Mouse (Mus musculus) lung, embryonic 16.5 days (tissue): Measurements from ENCODE around the gene Pth1r. TPM values are rescaled to one million over a fixed set of nuclear protein-coding genes. Genes with fewer than 3 reads are reported as not detected.

ENCODE experiments used
- ATAC-seq: fragments of 200-750 bp; cut with Nextera tagmentation; 2 replicates; pipeline ENCODE4 v1.8.0; 2017; ENCODE audit warnings: low read depth, mild to moderate bottlenecking, moderate library complexity
- H3K27ac ChIP-seq: fragments of 300-500 bp; sonication (generic); 2 replicates; pipeline ENCODE4 v1.5.1; 2014; ENCODE audit warnings: mild to moderate bottlenecking, control low read depth, low read length
- H3K27me3 ChIP-seq: fragments of 300-500 bp; sonication (generic); 2 replicates; pipeline ENCODE4 v1.6.1; 2014; ENCODE audit warnings: low read depth, low read length, mixed read lengths; ENCODE audit not compliant: control insufficient read depth, insufficient read depth
- H3K36me3 ChIP-seq: fragments of 300-500 bp; sonication (generic); 2 replicates; pipeline ENCODE4 v1.6.1; 2014; ENCODE audit warnings: low read length; ENCODE audit not compliant: control insufficient read depth, insufficient read depth
- H3K4me1 ChIP-seq: fragments of 300-500 bp; sonication (generic); replicated peaks from 2 replicates; pipeline ENCODE4 v1.6.1; 2014; ENCODE audit warnings: low read length, mixed read lengths; ENCODE audit not compliant: control insufficient read depth, insufficient read depth
- H3K4me2 ChIP-seq: fragments of 300-500 bp; sonication (generic); 2 replicates; pipeline ENCODE4 v1.6.1; 2014; ENCODE audit warnings: low read depth, low read length, control low read depth
- H3K4me3 ChIP-seq: fragments of 300-500 bp; sonication (generic); 2 replicates; pipeline ENCODE4 v1.5.1; 2014; ENCODE audit warnings: mild to moderate bottlenecking, low read length, control low read depth
- H3K9ac ChIP-seq: fragments of 300-500 bp; sonication (generic); 2 replicates; pipeline ENCODE4 v1.6.1; 2014; ENCODE audit warnings: low read length, control low read depth
- H3K9me3 ChIP-seq: fragments of 300-500 bp; sonication (generic); 2 replicates; pipeline ENCODE4 v1.6.1; 2016; ENCODE audit warnings: low read length; ENCODE audit not compliant: control insufficient read depth
- WGBS: fragments of 180-500 bp; shearing (Covaris S2); extraction: QIAGEN DNeasy Blood & Tissue Kit; methylation state at CpG from one replicate; pipeline ENCODE4 v1.1.7; 2014; 5-methylcytosine and 5-hydroxymethylcytosine counted together
- polyA plus RNA-seq: library from polyadenylated mRNA; unstranded; fragments of >200 nt; fragmentation: Nextera tagmentation; extraction: Ambion mirVana; gene quantifications from 2 replicates; pipeline ENCODE4 v1.2.1, GENCODE M21; 2015

Gene Pth1r
- polyA plus RNA-seq, 1 experiment from 2014 or later, result 60.3 TPM

DNA sequence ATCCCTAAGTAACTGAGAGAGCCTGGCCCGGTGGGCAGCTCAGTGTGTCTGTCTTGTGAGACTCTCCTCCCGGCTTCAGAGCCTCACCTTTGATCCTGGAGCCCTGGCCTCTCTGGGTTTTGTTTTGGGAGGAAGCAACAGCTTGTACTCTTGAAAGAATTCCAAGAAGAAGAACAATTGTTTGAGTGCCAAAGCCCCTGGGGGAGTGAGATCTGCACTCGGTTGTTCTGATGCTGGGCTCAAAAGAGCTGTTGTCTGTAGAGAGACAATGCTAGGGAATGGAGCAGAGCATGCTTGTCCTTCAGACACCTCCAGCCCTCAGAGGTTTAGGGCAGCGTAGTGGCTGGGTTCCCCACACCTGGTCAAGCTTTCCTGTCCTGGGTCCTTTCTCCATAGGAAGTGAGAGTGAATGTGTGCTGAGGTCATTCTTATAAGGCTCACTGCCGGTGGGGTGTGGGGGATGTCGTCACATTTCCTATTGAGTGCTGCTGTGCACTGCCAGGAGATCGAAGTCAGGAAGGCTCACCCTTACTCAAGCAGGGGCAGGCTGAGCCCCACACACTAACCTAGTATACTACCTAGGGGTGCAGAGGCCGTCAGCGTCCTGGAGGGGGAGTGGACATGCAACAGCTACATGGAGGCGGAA is 73.7 kb downstream of the Pth1r start:
- Histone ChIP-seq H3K9ac (peak overlapping the region; percentile 32; the same call in 1 of the 2 replicates), H3K9me3 (no peaks in the 10 kb centered on the region), H3K36me3 (no peaks in the 10 kb centered on the region), H3K27ac (peak overlapping the region; percentile 81), H3K4me2 (peak overlapping the region; percentile 22), H3K27me3 (no peaks in the 10 kb centered on the region), H3K4me3 (no peak overlapping the region), H3K4me1 (peaks cover 43% of the 10 kb centered on the region)
- 50% methylated on average over 10 of the region's 10 CpGs for whole genome bisulfite sequencing
- ATAC-seq, result peak; percentile 32; the same call in 1 of the 2 replicates

DNA sequence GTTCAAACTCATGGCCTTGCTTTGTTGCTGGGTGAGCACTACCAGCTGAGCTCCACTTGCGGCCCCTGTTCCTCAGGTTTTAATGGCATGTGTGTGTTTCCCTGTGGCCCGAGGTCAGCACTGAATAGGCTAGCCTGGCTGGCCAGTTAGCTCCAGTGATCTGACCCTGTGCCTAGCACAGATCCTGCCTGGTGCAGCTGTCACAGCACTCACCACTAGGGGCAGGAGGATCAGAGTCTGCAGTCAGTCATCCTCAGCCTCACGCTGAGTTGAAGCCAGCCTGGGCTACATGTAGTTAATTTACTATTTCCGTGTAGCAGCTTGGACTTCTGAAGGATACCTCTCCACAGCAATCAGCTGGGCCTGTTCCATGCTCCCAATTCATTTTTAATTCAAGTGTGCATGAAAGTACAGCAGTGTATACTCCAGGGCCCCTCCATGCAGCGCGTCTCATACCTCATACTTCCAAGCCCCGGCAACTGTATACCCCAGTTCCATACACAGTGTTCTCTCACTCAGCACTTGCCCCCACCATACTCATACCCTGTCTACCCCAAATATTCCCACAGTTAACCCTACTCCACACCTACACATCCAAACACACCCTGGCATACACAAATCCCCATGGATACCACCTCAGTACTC is 74.4 kb downstream of the Pth1r start:
- Histone ChIP-seq H3K4me1 (peaks cover 40% of the 10 kb centered on the region), H3K4me3 (no peak overlapping the region), H3K27me3 (no peaks in the 10 kb centered on the region), H3K4me2 (peak overlapping the region; percentile 22), H3K9ac (0 out of 2 replicates have a peak overlapping the region, but pooled peaks have one; percentile 32), H3K36me3 (no peaks in the 10 kb centered on the region), H3K27ac (peak overlapping the region; percentile 81), H3K9me3 (no peaks in the 10 kb centered on the region)
- 0 out of 2 replicates have a peak, but pooled peaks have one; percentile 1 for ATAC-seq
- 60% methylated on average over 7 of the region's 7 CpGs for WGBS

Other genes with a start within 250 kb of the Pth1r start
- 31.7 and 33.1 TPM in 2 replicates for gene Setd2, start 214.5 kb downstream of the Pth1r start, polyA plus RNA-seq
- 47.4 and 49.8 TPM in 2 replicates for gene Nradd, start 122.7 kb downstream of the Pth1r start, polyA plus RNA-seq
- 5.0 and 6.9 TPM in 2 replicates for gene Nbeal2, start 93.0 kb downstream of the Pth1r start, polyA plus RNA-seq
- gene Ccdc12, start 90.6 kb downstream of the Pth1r start, polyA plus RNA-seq, result 160 and 167 TPM in 2 replicates
- 10.6 and 13.9 TPM in 2 replicates for gene Myl3, start 5.3 kb downstream of the Pth1r start, polyA plus RNA-seq
- gene Prss42, start 51.0 kb upstream of the Pth1r start, polyA plus RNA-seq, result not detected in 2 replicates
- gene Prss44, start 66.8 kb upstream of the Pth1r start, polyA plus RNA-seq, result not detected in 2 replicates
- gene Prss43, start 79.5 kb upstream of the Pth1r start, polyA plus RNA-seq, result not detected in 2 replicates
- gene Prss45, start 87.4 kb upstream of the Pth1r start, polyA plus RNA-seq, result not detected in 2 replicates
- gene Prss46, start 97.4 kb upstream of the Pth1r start, polyA plus RNA-seq, result not detected in 2 replicates
- not detected in 2 replicates for gene Prss50, start 110.8 kb upstream of the Pth1r start, polyA plus RNA-seq
- 9.0 and 9.7 TPM in 2 replicates for gene Als2cl, start 132.7 kb upstream of the Pth1r start, polyA plus RNA-seq
- gene Tmie, start 133.0 kb upstream of the Pth1r start, polyA plus RNA-seq, result 1.5 and 1.6 TPM in 2 replicates
- not detected in 2 replicates for gene Fam240a, start 169.7 kb upstream of the Pth1r start, polyA plus RNA-seq
- not detected in 2 replicates for gene Tdgf1, start 199.0 kb upstream of the Pth1r start, polyA plus RNA-seq
- gene Lrrc2, start 204.4 kb upstream of the Pth1r start, polyA plus RNA-seq, result 0.83 and 1.1 TPM in 2 replicates
- gene Rtp3, start 243.4 kb upstream of the Pth1r start, polyA plus RNA-seq, result 1.4 and 1.9 TPM in 2 replicates